Mouse (Mus musculus) hindbrain, embryonic 10.5 days (tissue): ENCODE measurements around the gene Tspan4. TPM values are rescaled to one million over a fixed set of nuclear protein-coding genes. Genes with fewer than 3 reads are reported as not detected.

Experiments
- DNase-seq: peaks from one replicate; pipeline ENCODE4 v3.0.0-alpha.2; 2017; ENCODE audit warnings: low spot score
- H3K27ac ChIP-seq: fragments of 300-500 bp; sonication (generic); 2 replicates; pipeline ENCODE4 v1.5.1; 2016; ENCODE audit warnings: mild to moderate bottlenecking, moderate library complexity
- H3K27me3 ChIP-seq: fragments of 300-500 bp; sonication (generic); 2 replicates; pipeline ENCODE4 v1.6.1; 2016; ENCODE audit warnings: mild to moderate bottlenecking; ENCODE audit not compliant: poor library complexity, insufficient read depth, severe bottlenecking
- H3K36me3 ChIP-seq: fragments of 300-500 bp; sonication (generic); 2 replicates; pipeline ENCODE4 v1.6.1; 2016; ENCODE audit warnings: mild to moderate bottlenecking, moderate library complexity
- H3K4me1 ChIP-seq: fragments of 300-500 bp; sonication (generic); replicated peaks from 2 replicates; pipeline ENCODE4 v1.6.1; 2016; ENCODE audit warnings: mild to moderate bottlenecking
- H3K4me3 ChIP-seq: fragments of 300-500 bp; sonication (generic); 2 replicates; pipeline ENCODE4 v1.5.1; 2016; ENCODE audit warnings: mild to moderate bottlenecking, moderate library complexity
- H3K9me3 ChIP-seq: fragments of 300-500 bp; sonication (generic); 2 replicates; pipeline ENCODE4 v1.6.1; 2016; ENCODE audit warnings: mild to moderate bottlenecking, moderate library complexity
- WGBS: fragments of 180-500 bp; shearing (Covaris S2); methylation state at CpG from one replicate; pipeline ENCODE4 v1.1.7; 2016; 5-methylcytosine and 5-hydroxymethylcytosine counted together
- polyA plus RNA-seq: library from polyadenylated mRNA; unstranded; fragments of >200 nt; fragmentation: Nextera tagmentation; extraction: Ambion mirVana; gene quantifications from 2 replicates; pipeline ENCODE4 v1.2.1, GENCODE M21; 2016

Tspan4 gene
- polyA plus RNA-seq, 1 experiment from 2014 or later = 38.6 TPM

DNA sequence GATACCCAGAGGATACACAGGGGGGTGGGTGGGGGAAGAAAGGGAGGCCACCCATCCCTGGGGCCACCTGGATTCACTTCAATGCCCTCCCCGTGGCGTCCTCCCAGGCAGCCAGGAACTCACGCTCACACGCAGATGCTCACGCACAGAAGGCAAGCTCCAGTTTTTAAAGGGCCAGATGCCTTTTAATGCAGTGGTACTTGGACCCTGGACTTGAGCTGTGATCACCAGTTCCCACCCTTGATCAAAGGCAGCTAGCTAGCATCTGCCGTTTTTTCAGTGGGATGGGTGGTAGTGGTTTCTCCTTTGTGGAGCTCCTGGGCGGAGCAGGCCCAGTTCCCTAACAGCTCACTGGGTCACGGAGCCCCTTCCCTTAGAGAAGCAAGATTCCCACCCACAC, 40.6 kb upstream of the Tspan4 start:
- Histone ChIP-seq H3K4me1 (peaks cover 74% of the 10 kb centered on the region), H3K27ac (peak overlapping the region; percentile 87), H3K36me3 (peaks cover 52% of the 10 kb centered on the region), H3K9me3 (no peaks in the 10 kb centered on the region), H3K4me3 (peak overlapping the region; percentile 61), H3K27me3 (no peaks in the 10 kb centered on the region)
- peak; percentile 54 for DNase-seq
- WGBS = 17% methylated on average over 8 of the region's 8 CpGs

DNA sequence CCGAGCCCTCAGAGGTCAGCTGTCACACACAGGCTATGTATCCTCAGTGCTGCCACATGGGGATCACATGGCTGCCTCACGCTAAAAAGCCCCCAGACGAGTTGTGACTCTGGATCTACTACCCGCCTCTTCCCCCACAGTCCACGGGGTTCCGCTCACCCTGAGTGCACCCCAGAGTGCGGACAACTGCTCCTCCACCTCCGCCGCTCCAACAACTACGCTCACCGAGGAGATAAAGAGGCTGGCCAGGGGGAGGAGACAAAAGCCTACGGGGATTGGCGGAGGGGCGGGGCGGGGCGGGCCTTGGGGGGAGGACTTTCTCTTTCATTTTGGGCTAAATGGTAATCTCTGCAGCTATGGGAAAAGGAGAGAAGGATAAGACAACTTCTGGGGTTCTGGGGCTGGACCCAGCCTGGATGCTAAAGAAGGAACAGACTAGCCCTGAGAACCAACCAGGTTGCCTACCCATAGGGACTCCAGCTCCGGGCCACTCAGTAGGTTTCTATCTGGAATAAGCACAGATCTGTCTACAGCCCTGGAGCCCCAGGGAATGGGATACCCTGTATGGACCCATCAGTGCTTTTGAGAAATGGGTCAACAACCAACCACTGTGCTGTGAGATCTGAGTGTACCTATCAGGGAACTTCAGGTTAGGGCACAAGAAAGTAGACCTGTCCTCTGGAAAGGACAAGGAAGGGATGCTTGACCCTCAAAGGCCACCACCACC, 39.7 kb upstream of the Tspan4 start:
- peak; percentile 57 for DNase-seq
- Histone ChIP-seq H3K27me3 (no peaks in the 10 kb centered on the region), H3K4me3 (peak overlapping the region; percentile 61), H3K9me3 (no peaks in the 10 kb centered on the region), H3K4me1 (peaks cover 67% of the 10 kb centered on the region), H3K36me3 (peaks cover 60% of the 10 kb centered on the region), H3K27ac (peak overlapping the region; percentile 87)
- WGBS = 6% methylated on average over 17 of the region's 17 CpGs

DNA sequence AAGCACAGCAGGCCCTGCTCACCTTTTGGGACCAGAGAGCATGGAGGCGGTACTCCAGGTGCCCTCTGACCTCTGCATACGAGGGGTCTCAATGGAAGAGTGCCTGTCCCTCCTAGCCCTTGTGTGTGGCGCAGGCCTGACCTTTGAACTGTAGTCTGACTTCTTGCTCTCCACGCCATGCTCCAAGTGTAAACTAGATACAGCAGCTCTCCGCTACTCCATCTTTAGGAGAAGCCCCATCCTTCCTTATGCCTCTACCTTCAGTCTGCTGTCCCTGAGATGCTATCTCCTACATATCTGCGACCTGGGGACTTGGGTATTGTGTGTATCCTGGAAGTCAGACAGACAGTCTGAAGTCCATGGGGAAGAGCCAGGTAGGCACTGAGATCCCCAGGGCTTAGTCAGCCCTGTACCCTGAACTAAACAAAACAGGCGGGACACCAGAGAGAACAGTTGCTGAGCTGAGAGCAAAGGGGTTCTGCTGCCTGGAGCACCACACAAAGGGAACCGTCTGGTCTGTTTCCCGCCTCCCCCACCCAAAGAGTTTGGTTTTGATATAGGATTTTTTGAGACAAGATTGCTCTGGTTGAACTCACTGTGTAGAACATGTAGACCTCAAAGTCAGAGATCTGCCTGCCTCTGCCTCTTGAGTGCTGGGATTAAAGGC, 39.1 kb upstream of the Tspan4 start:
- peak overlapping the region; percentile 87 for H3K27ac ChIP-seq
- DNase-seq = no peak
- peaks cover 71% of the 10 kb centered on the region for H3K4me1 ChIP-seq
- peak overlapping the region; percentile 63 for H3K4me3 ChIP-seq
- peaks cover 60% of the 10 kb centered on the region for H3K36me3 ChIP-seq
- no peaks in the 10 kb centered on the region for H3K27me3 ChIP-seq
- WGBS = 60% methylated on average over 9 of the region's 9 CpGs
- H3K9me3 ChIP-seq = no peaks in the 10 kb centered on the region

DNA sequence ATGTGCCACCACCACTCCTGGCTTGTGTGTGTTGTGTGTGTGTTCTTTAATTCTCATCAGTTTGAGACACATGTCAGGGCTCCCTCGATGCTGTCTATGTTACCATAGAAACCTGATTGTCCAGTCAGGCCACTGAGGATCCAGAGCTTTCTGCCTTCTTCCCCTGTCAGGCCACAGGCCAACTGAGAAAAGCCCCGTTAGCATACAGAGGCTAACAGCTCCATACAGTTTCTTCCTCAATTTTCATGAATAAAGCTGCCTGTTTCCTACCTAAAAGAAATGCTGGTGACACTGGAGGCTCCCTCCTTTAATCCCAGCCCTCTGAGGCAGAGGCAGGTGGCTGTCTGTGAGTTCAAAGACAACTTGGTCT, 38.5 kb upstream of the Tspan4 start:
- H3K27me3 ChIP-seq = no peaks in the 10 kb centered on the region
- H3K9me3 ChIP-seq = no peaks in the 10 kb centered on the region
- DNase-seq = no peak
- H3K4me3 ChIP-seq = peak overlapping the region; percentile 63
- H3K36me3 ChIP-seq = peaks cover 60% of the 10 kb centered on the region
- H3K27ac ChIP-seq = peak overlapping the region; percentile 87
- WGBS = 58% methylated on average over 2 of the region's 2 CpGs
- peaks cover 77% of the 10 kb centered on the region for H3K4me1 ChIP-seq

DNA sequence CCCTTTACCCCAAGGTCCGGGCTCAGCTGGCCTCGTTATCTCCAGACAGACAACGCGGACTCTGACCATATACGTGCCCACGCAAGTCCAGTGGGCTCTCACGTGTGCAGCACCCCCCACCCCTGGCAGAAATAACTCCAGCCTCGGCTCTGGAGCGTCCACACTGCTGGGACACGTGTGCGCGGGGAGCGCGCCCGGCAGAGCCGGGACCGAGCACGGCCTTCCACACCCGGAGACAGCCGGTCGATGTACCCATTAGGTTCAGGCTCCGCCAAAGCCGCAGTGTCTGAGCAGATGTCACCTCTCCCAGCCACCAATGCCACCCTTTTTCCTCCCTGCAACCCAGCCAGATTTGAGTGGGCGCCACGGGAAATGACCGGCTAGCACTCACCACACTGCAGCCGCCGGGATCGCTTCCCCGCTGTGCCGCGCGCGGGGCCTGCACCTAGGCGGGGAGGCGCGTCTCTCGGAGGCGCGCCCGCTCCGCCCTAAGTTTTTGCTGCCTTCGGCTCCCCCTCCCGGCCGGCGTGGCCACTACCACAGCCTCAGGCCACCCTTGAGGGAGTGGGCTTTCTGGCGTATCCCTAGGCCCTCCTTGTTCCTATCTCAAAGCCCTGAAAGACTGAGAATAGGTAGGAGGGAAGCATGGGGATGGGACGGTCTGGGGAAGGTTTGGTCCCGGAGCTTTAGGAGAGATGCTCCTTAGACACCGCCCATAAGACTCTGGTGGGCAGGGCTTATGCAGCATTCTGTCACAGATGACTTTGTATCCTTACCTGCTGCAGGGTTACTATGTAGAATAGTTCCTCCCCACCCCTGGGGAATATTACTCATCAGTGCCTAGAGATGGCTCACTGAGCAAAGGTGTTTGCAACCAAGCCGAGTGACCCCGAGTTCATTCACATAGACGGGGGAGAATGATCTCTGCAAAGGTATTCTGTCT, 37.6 kb upstream of the Tspan4 start, which contains the start of gene Slc25a22:
Gene Slc25a22, minus strand, starts transcription at position 715 of the 943 bp plus-strand sequence.
- Histone ChIP-seq H3K36me3 (peaks cover 60% of the 10 kb centered on the region), H3K27me3 (no peaks in the 10 kb centered on the region), H3K27ac (peak within 1 kb of the TSS; percentile 87), H3K4me1 (peaks cover 78% of the 10 kb centered on the region), H3K4me3 (peak within 1 kb of the TSS; percentile 63), H3K9me3 (no peaks in the 10 kb centered on the region)
- peak; percentile 85 for DNase-seq
- 6% methylated on average over 53 of the region's 53 CpGs for WGBS

DNA sequence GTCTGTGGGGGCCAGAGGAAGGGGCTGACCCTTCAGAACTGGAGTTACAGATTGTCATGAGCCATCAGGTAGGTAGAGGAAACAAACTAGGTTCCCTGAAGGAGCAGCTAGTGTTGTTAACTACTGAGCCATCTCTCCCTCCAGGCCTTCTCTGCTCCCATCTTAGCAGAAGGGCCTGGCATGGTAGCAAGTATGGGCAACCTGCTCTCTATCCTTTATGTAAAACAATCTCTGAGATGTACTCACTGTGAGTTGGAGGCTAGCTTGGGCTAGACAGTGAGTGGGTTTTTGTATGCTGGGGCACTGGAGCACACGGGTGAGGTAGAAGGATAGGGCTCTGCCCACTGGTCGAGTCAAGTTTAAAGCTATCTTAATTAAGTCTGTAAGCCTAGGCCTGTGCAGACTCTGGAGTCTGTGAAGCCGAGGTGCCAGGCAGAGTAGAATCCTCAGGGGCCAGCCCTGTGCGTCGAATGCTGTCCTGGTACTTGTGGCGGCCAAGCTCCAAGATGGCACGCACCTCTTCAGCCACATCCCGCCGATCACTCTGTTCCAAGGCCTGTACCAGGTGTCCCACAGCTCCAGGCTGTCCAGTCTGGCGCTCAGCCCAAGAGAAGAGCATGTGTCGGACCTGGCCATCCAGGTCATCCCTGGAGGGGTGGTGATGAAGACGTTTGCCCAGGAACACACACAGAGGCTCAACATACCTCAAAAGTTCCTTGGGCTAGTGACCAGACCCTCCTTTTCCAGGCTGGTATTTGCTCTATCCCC, 36.7 kb upstream of the Tspan4 start:
- 91% methylated on average over 12 of the region's 12 CpGs for whole genome bisulfite sequencing
- Histone ChIP-seq H3K4me3 (no peak overlapping the region), H3K4me1 (peaks cover 78% of the 10 kb centered on the region), H3K36me3 (peaks cover 53% of the 10 kb centered on the region), H3K9me3 (no peaks in the 10 kb centered on the region), H3K27me3 (no peaks in the 10 kb centered on the region), H3K27ac (no peak overlapping the region)
- DNase-seq = no peak

DNA sequence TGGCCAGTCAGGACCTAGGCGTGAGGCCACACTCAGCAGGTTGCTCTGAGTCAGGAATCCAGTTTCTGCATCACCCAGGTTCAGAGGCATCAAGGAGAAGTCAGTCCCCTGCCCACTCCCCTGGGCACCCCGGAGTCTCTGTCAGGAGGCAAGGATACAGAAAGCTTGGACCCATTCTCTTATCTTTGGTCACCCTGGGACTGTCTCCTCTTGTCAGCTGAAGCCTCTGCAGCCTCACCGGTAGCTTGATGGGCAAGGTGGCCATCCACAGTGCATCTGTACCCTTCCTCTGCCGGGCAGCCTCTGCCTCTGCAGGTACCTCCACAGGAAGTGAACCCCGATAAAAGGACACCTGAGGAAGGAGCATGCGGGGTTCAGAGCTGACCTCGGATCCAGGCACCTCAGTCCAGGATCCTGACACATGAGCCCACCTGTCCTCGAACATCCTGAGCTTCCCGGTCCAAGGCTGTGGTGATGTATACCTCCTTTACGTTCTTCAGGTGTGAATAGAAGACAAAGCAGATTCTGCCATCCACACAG, 35.8 kb upstream of the Tspan4 start:
- H3K4me1 ChIP-seq = peaks cover 78% of the 10 kb centered on the region
- 97% methylated on average over 10 of the region's 10 CpGs for WGBS
- H3K4me3 ChIP-seq = no peak overlapping the region
- DNase-seq = no peak
- no peaks in the 10 kb centered on the region for H3K9me3 ChIP-seq
- no peaks in the 10 kb centered on the region for H3K27me3 ChIP-seq
- H3K27ac ChIP-seq = no peak overlapping the region
- peaks cover 48% of the 10 kb centered on the region for H3K36me3 ChIP-seq

DNA sequence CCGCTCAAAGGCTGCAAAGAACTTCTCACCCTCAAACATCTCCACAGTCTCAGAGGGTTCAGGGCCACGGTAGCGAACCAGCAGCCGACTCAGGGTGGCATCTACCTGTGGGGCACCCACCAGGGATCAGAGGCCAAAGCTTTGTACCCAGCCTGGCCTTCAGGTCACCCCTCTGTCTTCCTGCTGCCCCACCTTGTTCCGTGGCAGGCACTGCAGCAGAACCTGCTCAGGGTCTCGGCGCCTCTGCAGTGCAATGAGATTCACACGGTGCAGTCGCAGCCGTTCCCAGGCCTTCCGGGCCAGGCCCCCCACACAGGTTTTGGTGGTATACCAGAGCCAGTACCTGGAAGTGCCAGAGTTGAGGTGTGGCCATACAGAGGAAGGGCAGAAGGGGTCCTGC, 35.2 kb upstream of the Tspan4 start:
- no peak overlapping the region for H3K27ac ChIP-seq
- H3K4me1 ChIP-seq = peaks cover 75% of the 10 kb centered on the region
- H3K27me3 ChIP-seq = no peaks in the 10 kb centered on the region
- 95% methylated on average over 11 of the region's 11 CpGs for whole genome bisulfite sequencing
- no peak overlapping the region for H3K4me3 ChIP-seq
- H3K9me3 ChIP-seq = no peaks in the 10 kb centered on the region
- no peak for DNase-seq
- peaks cover 48% of the 10 kb centered on the region for H3K36me3 ChIP-seq

DNA sequence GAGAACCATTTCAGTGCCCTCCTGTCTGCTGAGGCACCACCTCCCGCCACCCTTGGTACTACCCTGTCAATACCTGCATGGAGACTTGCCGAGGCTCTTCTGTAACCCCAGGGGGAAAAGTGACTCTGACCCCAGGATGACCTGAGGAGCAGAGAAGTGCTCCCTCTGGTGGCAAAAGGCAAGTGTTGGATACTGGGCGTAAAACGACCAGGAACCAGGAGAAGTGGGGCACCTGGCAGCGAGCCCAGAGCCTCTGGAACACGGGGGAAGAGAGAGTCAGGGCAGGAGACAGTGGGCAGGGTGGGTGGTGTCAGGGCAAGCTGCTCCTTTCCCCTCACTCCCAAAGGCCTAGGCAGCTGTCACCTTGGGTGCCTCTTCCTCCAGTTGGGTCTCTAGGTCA, 34.4 kb upstream of the Tspan4 start:
- Histone ChIP-seq H3K36me3 (peaks cover 48% of the 10 kb centered on the region), H3K4me1 (peaks cover 67% of the 10 kb centered on the region), H3K27me3 (no peaks in the 10 kb centered on the region), H3K9me3 (no peaks in the 10 kb centered on the region), H3K4me3 (no peak overlapping the region), H3K27ac (no peak overlapping the region)
- DNase-seq = no peak
- WGBS = 41% methylated on average over 6 of the region's 6 CpGs

DNA sequence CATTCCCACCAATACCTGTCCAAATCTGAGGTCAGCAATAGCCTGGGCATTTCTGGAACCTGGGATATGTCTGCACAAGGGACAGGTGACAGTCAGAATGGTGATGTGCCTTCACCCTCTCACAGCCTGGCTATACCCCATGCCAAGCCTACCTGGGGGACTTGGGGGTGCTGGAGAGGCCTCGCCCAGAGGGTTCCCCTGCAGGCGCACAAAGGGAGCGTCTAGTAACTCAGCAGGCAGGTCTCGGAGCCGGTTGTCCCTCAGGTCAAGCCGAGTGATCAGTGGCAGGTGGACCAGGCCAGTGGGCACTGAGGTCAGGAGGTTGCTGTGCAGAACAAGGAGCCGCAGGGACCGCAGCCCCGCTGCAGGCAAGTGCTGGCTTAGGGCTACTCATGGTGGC, 33.6 kb upstream of the Tspan4 start:
- WGBS = 92% methylated on average over 9 of the region's 9 CpGs
- H3K27me3 ChIP-seq = no peaks in the 10 kb centered on the region
- H3K9me3 ChIP-seq = no peaks in the 10 kb centered on the region
- H3K4me3 ChIP-seq = peak overlapping the region; percentile 60; the same call in 1 of the 2 replicates
- H3K4me1 ChIP-seq = peaks cover 58% of the 10 kb centered on the region
- no peak for DNase-seq
- peaks cover 48% of the 10 kb centered on the region for H3K36me3 ChIP-seq
- H3K27ac ChIP-seq = 0 out of 2 replicates have a peak overlapping the region, but pooled peaks have one; percentile 86

DNA sequence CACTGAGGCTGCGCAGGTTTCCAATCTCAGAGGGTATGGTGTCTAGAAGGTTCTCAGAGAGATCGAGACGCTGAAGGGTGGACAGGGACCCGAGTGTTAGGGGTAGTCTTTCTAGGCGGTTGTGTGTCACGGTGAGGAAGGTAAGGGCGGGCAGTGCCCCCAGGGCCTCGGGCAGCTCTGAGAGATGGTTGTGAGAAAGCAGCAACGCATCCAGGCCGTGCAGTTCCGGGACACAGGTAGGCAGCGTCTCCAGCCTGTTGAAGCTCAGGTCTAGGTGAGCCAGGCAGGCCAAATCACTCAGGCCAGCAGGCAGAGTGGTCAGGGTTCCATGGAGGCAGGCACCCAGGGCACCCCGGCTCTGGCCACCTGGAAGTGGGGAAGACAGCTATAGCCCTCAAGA, 32.8 kb upstream of the Tspan4 start:
- 93% methylated on average over 13 of the region's 13 CpGs for WGBS
- Histone ChIP-seq H3K4me1 (peaks cover 51% of the 10 kb centered on the region), H3K36me3 (peaks cover 48% of the 10 kb centered on the region), H3K27ac (peak overlapping the region; percentile 86), H3K4me3 (peak overlapping the region; percentile 60), H3K9me3 (no peaks in the 10 kb centered on the region), H3K27me3 (no peaks in the 10 kb centered on the region)
- no peak for DNase-seq
